Mouse (Mus musculus): ENCODE data around the gene Ssx2ip.

DNA sequence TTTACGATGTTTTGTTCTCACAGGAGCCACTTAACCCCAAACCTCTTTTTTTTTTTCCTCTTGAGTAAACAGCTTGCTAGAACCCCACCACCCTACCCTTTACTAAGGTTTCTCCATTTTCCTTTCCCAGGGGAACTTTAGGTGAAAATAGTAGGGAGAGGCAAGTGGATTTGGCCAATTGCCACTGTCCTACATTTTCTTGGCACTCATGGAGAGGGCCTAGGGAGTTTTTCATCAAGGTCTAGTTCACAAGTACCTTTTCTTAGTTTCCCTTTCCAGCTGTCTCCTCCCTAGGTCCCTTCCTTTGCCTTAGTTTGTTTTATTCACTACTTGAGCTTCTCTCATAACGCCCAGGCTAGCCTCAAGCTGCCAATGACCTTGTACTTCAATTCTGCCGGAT, 672 bp upstream of the Ssx2ip start:
- TF ChIP-seq CTCF (IDR thresholded peaks at IDR 0.05; ENCODE audit: insufficient read depth, low read depth, low read length) (no peak), POLR2A (IDR thresholded peaks at IDR 0.05; ENCODE audit: insufficient read depth, low read depth, low read length) (no peak)
